Mouse (Mus musculus) CH12.LX (cell line): ENCODE data around the gene Tatdn2.
"Not testable (repeated sequence)": the region's sequence is repeated elsewhere in the genome, so short reads cannot be mapped to it uniquely, and the experiment has no call there.

Experiments
- BHLHE40 ChIP-seq: IDR thresholded peaks from 2 replicates; pipeline ENCODE4 v1.6.1; 2011; ENCODE audit warnings: mild to moderate bottlenecking, low read depth, low read length, improper control_type of control experiment
- CTCF ChIP-seq, 2 experiments: IDR thresholded peaks in 1 of 2; conservative IDR thresholded peaks in 1 of 2; 2 replicates each; pipeline ENCODE4 v1.5.1; 2011 to 2012; ENCODE audit warnings: low read depth in 2 of 2, low read length in 2 of 2, improper control_type of control experiment in 1 of 2, inconsistent platforms in 1 of 2, mild to moderate bottlenecking in 1 of 2, moderate library complexity in 1 of 2
- E2F4 ChIP-seq: IDR thresholded peaks from 2 replicates; pipeline ENCODE4 v1.6.1; 2011; ENCODE audit warnings: low read depth, low read length, improper control_type of control experiment; ENCODE audit not compliant: insufficient replicate concordance
- ETS1 ChIP-seq: conservative IDR thresholded peaks from 2 replicates; pipeline ENCODE4 v1.6.1; 2012; ENCODE audit warnings: low read depth, mild to moderate bottlenecking, inconsistent platforms, low read length, improper control_type of control experiment, moderate library complexity
- MEF2A ChIP-seq: IDR thresholded peaks from 2 replicates; pipeline ENCODE4 v1.6.1; 2014; ENCODE audit warnings: low read depth, mild to moderate bottlenecking, inconsistent platforms, low read length, improper control_type of control experiment, borderline replicate concordance
- RAD21 ChIP-seq: IDR thresholded peaks from 2 replicates; pipeline ENCODE4 v1.6.1; 2011; ENCODE audit warnings: low read depth, mild to moderate bottlenecking, low read length, improper control_type of control experiment, moderate library complexity
- ZNF384 ChIP-seq: IDR thresholded peaks from 2 replicates; pipeline ENCODE4 v1.6.1; 2012; ENCODE audit warnings: low read depth, low read length, improper control_type of control experiment, inconsistent platforms

DNA sequence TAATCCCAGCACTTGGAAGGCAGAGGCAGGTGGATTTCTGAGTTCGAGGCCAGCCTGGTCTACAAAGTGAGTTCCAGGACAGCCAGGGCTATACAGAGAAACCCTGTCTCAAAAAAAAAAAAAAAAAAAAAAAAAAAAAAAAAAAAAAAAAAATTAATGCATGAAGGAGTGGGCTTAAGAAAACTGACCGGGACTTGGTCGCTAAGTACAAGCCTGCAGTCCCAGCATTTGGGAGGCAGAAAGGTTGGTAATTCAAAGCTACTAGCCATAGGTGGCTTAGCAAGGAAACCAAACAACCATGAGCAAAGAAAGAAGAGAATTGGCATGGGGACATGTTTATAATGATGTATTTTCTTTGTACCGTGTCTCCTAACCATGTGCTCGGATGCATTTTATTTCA lies 16.5 kb downstream of the Tatdn2 start:
- not testable (repeated sequence) for TF ChIP-seq BHLHE40; MEF2A; CTCF (conservative IDR thresholded peaks at IDR 0.05 in 1 of 2, IDR thresholded peaks at IDR 0.05 in 1 of 2; ENCODE audit: low read depth in 2 of 2, low read length in 2 of 2); E2F4; ETS1; RAD21
- peak; percentile 65 for TF ChIP-seq ZNF384
